Mouse (Mus musculus) left cerebral cortex, postnatal 10 days (tissue): ENCODE data around the gene Rbm7. TPM values are rescaled to one million over a fixed set of nuclear protein-coding genes. Genes with fewer than 3 reads are reported as not detected.
"Not testable (repeated sequence)": the region's sequence is repeated elsewhere in the genome, so short reads cannot be mapped to it uniquely, and the experiment has no call there.

Experiments used
- DNase-seq, 2 experiments: peaks; one replicate each; pipeline ENCODE4 v3.0.0; 2021 to 2022; ENCODE audit warnings: low spot score in 2 of 2, mixed read lengths in 1 of 2; ENCODE audit errors: extremely low spot score in 1 of 2
- intact Hi-C: fragments of 180-260 bp; cut with DNase I; formaldehyde crosslinking; loops from one replicate; pipeline ENCODE4 v1.15.1; 2025
- total RNA-seq, 2 experiments: library from RNA; stranded (reverse); gene quantifications; 2 replicates each; pipeline ENCODE4 v1.2.3; 2021

Gene Rbm7
- total RNA-seq, result 10 to 100 TPM; 35.1 to 36.6 TPM

- peak; percentile 93 to 97 for DNase-seq
- intact Hi-C loops, result no loop called here
These were observed at the start of gene Rbm7, which contains the start of gene Gm5617 for GRCm38 (mm10) chr9:48494817-48495547. Gene Rbm7, minus strand, starts transcription at chr9:48495299. Gene Gm5617, plus strand, starts transcription at chr9:48495442.

- intact Hi-C loops, result no loop called here
- DNase-seq, result peak in 1 of 2 experiments; percentile 51
These were observed 43.6 kb upstream of the Rbm7 start for GRCm38 (mm10) chr9:48538688-48539087.

GRCm38 (mm10) chr9:48538044-48538645, 43.0 kb upstream of the Rbm7 start:
- intact Hi-C loops, result no loop called here
- no peak for DNase-seq

- intact Hi-C loops, result not testable (repeated sequence)
These were observed 42.5 kb upstream of the Rbm7 start for GRCm38 (mm10) chr9:48537616-48538015.

GRCm38 (mm10) chr9:48536414-48536813, 41.3 kb upstream of the Rbm7 start:
- no peak for DNase-seq
- intact Hi-C loops, result no loop called here

More at GRCm38 (mm10) chr9:48537616-48538015, 42.5 kb upstream of the Rbm7 start:
- DNase-seq, result not testable (repeated sequence)

GRCm38 (mm10) chr9:48532730-48533129, 37.6 kb upstream of the Rbm7 start:
- intact Hi-C loops, result no loop called here
- no peak for DNase-seq

GRCm38 (mm10) chr9:48532203-48532602, 37.1 kb upstream of the Rbm7 start:
- intact Hi-C loops, result no loop called here
- DNase-seq, result no peak

GRCm38 (mm10) chr9:48531294-48531693, 36.2 kb upstream of the Rbm7 start:
- DNase-seq, result peak in 1 of 2 experiments; percentile 13
- intact Hi-C loops, result no loop called here

- intact Hi-C loops, result no loop called here
- DNase-seq, result no peak
These were observed 31.4 kb upstream of the Rbm7 start for GRCm38 (mm10) chr9:48526520-48526919.

GRCm38 (mm10) chr9:48525566-48525965, 30.5 kb upstream of the Rbm7 start:
- intact Hi-C loops, result no loop called here
- DNase-seq, result no peak

GRCm38 (mm10) chr9:48520405-48520804, 25.3 kb upstream of the Rbm7 start:
- DNase-seq, intact Hi-C loops: not testable (repeated sequence)

GRCm38 (mm10) chr9:48517372-48518130, 22.5 kb upstream of the Rbm7 start:
- DNase-seq, result no peak
- intact Hi-C loops, result no loop called here

GRCm38 (mm10) chr9:48516615-48517371, 21.7 kb upstream of the Rbm7 start:
- intact Hi-C loops, result no loop called here
- no peak for DNase-seq

GRCm38 (mm10) chr9:48515332-48515731, 20.2 kb upstream of the Rbm7 start:
- intact Hi-C loops, result no loop called here
- DNase-seq, result no peak

- intact Hi-C loops, result no loop called here
- DNase-seq, result no peak
These were observed 15.0 kb upstream of the Rbm7 start for GRCm38 (mm10) chr9:48510134-48510533.

GRCm38 (mm10) chr9:48504741-48505365, 9.8 kb upstream of the Rbm7 start:
- intact Hi-C loops, result no loop called here

GRCm38 (mm10) chr9:48503001-48503400, 7.9 kb upstream of the Rbm7 start:
- DNase-seq, result no peak
- intact Hi-C loops, result no loop called here

More at GRCm38 (mm10) chr9:48504741-48505365, 9.8 kb upstream of the Rbm7 start:
- DNase-seq, result peak in 1 of 2 experiments; percentile 37

- intact Hi-C loops, result no loop called here
These were observed 6.1 kb upstream of the Rbm7 start for GRCm38 (mm10) chr9:48501192-48501591.

More at GRCm38 (mm10) chr9:48501192-48501591, 6.1 kb upstream of the Rbm7 start:
- DNase-seq, result no peak
